In genomic region chr14:27654670-27655069, GRCm38 (mm10) we compare ENCODE assay signal across 19 mouse cellular contexts. TPM values are rescaled to one million over a fixed set of nuclear protein-coding genes. Genes with fewer than 3 reads are reported as not detected.
DNase-seq lines count a peak whose midpoint lies in the region; ATAC-seq and TF ChIP-seq lines count a peak whose summit lies in the region.
"Had no signal": no experiment of that assay in that cellular context is flagged by ENCODE, and none has a peak within 500 bp of the region (broad histone marks: within the 10 kb centered on the region; RNA-seq: fewer than 3 reads in every experiment).

No protein-coding gene starts in this region.

- TF ChIP-seq CTCF in forebrain, postnatal 0 days (IDR thresholded peaks at IDR 0.05; ENCODE audit: low read depth), result no peak
- TF ChIP-seq CTCF in kidney, adult 2 months (conservative IDR thresholded peaks at IDR 0.05; ENCODE audit: insufficient read depth, insufficient read length, low read depth, low read length), result no peak

- H3K4me1 ChIP-seq in forebrain, postnatal 0 days (ENCODE audit: insufficient read depth), result no peaks in the 10 kb centered on the region
- H3K4me1 ChIP-seq in forebrain, embryonic 16.5 days (replicated peaks; ENCODE audit: control insufficient read depth, insufficient read depth, low read length), result peaks cover 2% of the 10 kb centered on the region; the same call in 1 of the 2 replicates
- no peaks in the 10 kb centered on the region for H3K4me1 ChIP-seq in intestine, embryonic 15.5 days (replicated peaks)
- no peaks in the 10 kb centered on the region; the same call in 1 of the 2 replicates for H3K4me1 ChIP-seq in intestine, embryonic 16.5 days (ENCODE audit: control insufficient read depth, insufficient read depth, low read length)
- H3K4me1 ChIP-seq in kidney, adult 2 months (ENCODE audit: control insufficient read depth, insufficient read depth, low read length), result peaks cover 3% of the 10 kb centered on the region; the same call in 1 of the 2 replicates
- H3K4me1 ChIP-seq in embryonic facial prominence, embryonic 13.5 days, result peaks cover 5% of the 10 kb centered on the region; the same call in 1 of the 2 replicates
- H3K4me1 ChIP-seq: hindbrain, embryonic 13.5 days had no signal

- H3K27me3 ChIP-seq in forebrain, postnatal 0 days (ENCODE audit: insufficient read depth, low read length), result no peaks in the 10 kb centered on the region
- no peaks in the 10 kb centered on the region for H3K27me3 ChIP-seq in forebrain, embryonic 16.5 days (replicated peaks; ENCODE audit: control insufficient read depth, insufficient read depth, low read length)
- no peaks in the 10 kb centered on the region for H3K27me3 ChIP-seq in intestine, embryonic 15.5 days (replicated peaks)
- no peaks in the 10 kb centered on the region for H3K27me3 ChIP-seq in intestine, embryonic 16.5 days (replicated peaks; ENCODE audit: control insufficient read depth, insufficient read depth, low read length)
- no peaks in the 10 kb centered on the region for H3K27me3 ChIP-seq in kidney, adult 2 months (replicated peaks; ENCODE audit: control insufficient read depth, insufficient read depth, low read length)
- H3K27me3 ChIP-seq in embryonic facial prominence, embryonic 13.5 days, result no peaks in the 10 kb centered on the region
- H3K27me3 ChIP-seq: hindbrain, embryonic 13.5 days; midbrain, embryonic 13.5 days; Patski had no signal

- no peak for TF ChIP-seq POLR2A in kidney, adult 2 months (IDR thresholded peaks at IDR 0.05; ENCODE audit: low read depth, low read length)

- no peak for DNase-seq in forebrain, postnatal 0 days
- DNase-seq in kidney, postnatal 4 days, result peak; percentile 6 to 11
- DNase-seq in kidney, adult 2 months, result no peak
- DNase-seq: adrenal gland, postnatal 36 days; cerebellum, adult 11-12 months; cerebellum, postnatal 10 days; gastrocnemius, postnatal 36 days; heart, postnatal 36 days; lung, postnatal 10 days; right cerebral cortex, postnatal 25 days; spleen, adult 18-20 months had no signal

- peak; percentile 36; the same call in 1 of the 2 replicates for ATAC-seq in forebrain, postnatal 0 days
- no peak for ATAC-seq in forebrain, embryonic 16.5 days
- peak; percentile 10; the same call in 1 of the 2 replicates for ATAC-seq in intestine, embryonic 15.5 days
- ATAC-seq in intestine, embryonic 16.5 days, result no peak
- no peak for ATAC-seq in embryonic facial prominence, embryonic 13.5 days (ENCODE audit: insufficient number of reproducible peaks, insufficient read depth, low FRiP score, low TSS enrichment, low read depth)
- ATAC-seq in megakaryocyte, adult 5-6 weeks (ENCODE audit: poor library complexity, severe bottlenecking), result no peak
- ATAC-seq: midbrain, embryonic 13.5 days; Patski had no signal

- no peaks in the 10 kb centered on the region for H3K9me3 ChIP-seq in forebrain, postnatal 0 days (ENCODE audit: low read length)
- no peaks in the 10 kb centered on the region for H3K9me3 ChIP-seq in forebrain, embryonic 16.5 days (ENCODE audit: control insufficient read depth, low read length)
- no peaks in the 10 kb centered on the region for H3K9me3 ChIP-seq in intestine, embryonic 15.5 days
- no peaks in the 10 kb centered on the region for H3K9me3 ChIP-seq in intestine, embryonic 16.5 days (ENCODE audit: control insufficient read depth, low read length)
- H3K9me3 ChIP-seq in embryonic facial prominence, embryonic 13.5 days, result no peaks in the 10 kb centered on the region
- H3K9me3 ChIP-seq: hindbrain, embryonic 13.5 days; midbrain, embryonic 13.5 days had no signal

- 57% methylated on average over 11 of the region's 11 CpGs for WGBS in forebrain, postnatal 0 days
- 63% methylated on average over 11 of the region's 11 CpGs for WGBS in forebrain, embryonic 16.5 days
- 14% methylated on average over 11 of the region's 11 CpGs for WGBS in intestine, embryonic 15.5 days
- WGBS in intestine, embryonic 16.5 days, result 18% methylated on average over 11 of the region's 11 CpGs
- 34% methylated on average over 11 of the region's 11 CpGs for WGBS in kidney, adult 2 months
- WGBS in embryonic facial prominence, embryonic 13.5 days, result 29% methylated on average over 11 of the region's 11 CpGs

- H3K4me3 ChIP-seq in forebrain, postnatal 0 days (ENCODE audit: low read depth, low read length), result no peak overlapping the region
- H3K4me3 ChIP-seq in forebrain, embryonic 16.5 days (replicated peaks; ENCODE audit: low read length), result no peak overlapping the region
- H3K4me3 ChIP-seq in intestine, embryonic 15.5 days (replicated peaks), result no peak overlapping the region
- H3K4me3 ChIP-seq in intestine, embryonic 16.5 days (ENCODE audit: low read length), result no peak overlapping the region
- no peak overlapping the region for H3K4me3 ChIP-seq in kidney, adult 2 months (ENCODE audit: insufficient read depth, low read depth, low read length)
- H3K4me3 ChIP-seq in embryonic facial prominence, embryonic 13.5 days, result no peak overlapping the region
- H3K4me3 ChIP-seq: hindbrain, embryonic 13.5 days; midbrain, embryonic 13.5 days had no signal

- peaks cover 14% of the 10 kb centered on the region for H3K36me3 ChIP-seq in forebrain, postnatal 0 days (ENCODE audit: insufficient read depth)
- peaks cover 7% of the 10 kb centered on the region for H3K36me3 ChIP-seq in forebrain, embryonic 16.5 days (ENCODE audit: control insufficient read depth, insufficient read depth)
- H3K36me3 ChIP-seq in intestine, embryonic 15.5 days, result no peaks in the 10 kb centered on the region
- no peaks in the 10 kb centered on the region for H3K36me3 ChIP-seq in intestine, embryonic 16.5 days (ENCODE audit: control insufficient read depth, insufficient read depth, low read length)
- H3K36me3 ChIP-seq in kidney, adult 2 months (ENCODE audit: control insufficient read depth, insufficient read depth, low read length), result no peaks in the 10 kb centered on the region
- no peaks in the 10 kb centered on the region; the same call in 1 of the 2 replicates for H3K36me3 ChIP-seq in embryonic facial prominence, embryonic 13.5 days

- H3K9ac ChIP-seq in forebrain, postnatal 0 days, result no peak overlapping the region
- H3K9ac ChIP-seq in forebrain, embryonic 16.5 days (replicated peaks; ENCODE audit: low read depth, low read length), result no peak overlapping the region
- no peak overlapping the region for H3K9ac ChIP-seq in intestine, embryonic 15.5 days
- no peak overlapping the region; the same call in 1 of the 2 replicates for H3K9ac ChIP-seq in intestine, embryonic 16.5 days (ENCODE audit: low read depth, low read length)
- H3K9ac ChIP-seq in embryonic facial prominence, embryonic 13.5 days, result no peak overlapping the region
- H3K9ac ChIP-seq: hindbrain, embryonic 13.5 days; midbrain, embryonic 13.5 days had no signal

- no peak overlapping the region for H3K4me2 ChIP-seq in forebrain, postnatal 0 days (ENCODE audit: low read depth)
- H3K4me2 ChIP-seq in forebrain, embryonic 16.5 days (ENCODE audit: low read length), result no peak overlapping the region
- H3K4me2 ChIP-seq in intestine, embryonic 15.5 days (replicated peaks), result no peak overlapping the region
- no peak overlapping the region for H3K4me2 ChIP-seq in intestine, embryonic 16.5 days (ENCODE audit: low read depth, low read length)
- peak overlapping the region; percentile 3; the same call in 1 of the 2 replicates for H3K4me2 ChIP-seq in embryonic facial prominence, embryonic 13.5 days
- H3K4me2 ChIP-seq: hindbrain, embryonic 13.5 days; midbrain, embryonic 13.5 days had no signal

- no peak overlapping the region for H3K27ac ChIP-seq in forebrain, postnatal 0 days (ENCODE audit: low read depth, low read length)
- no peak overlapping the region for H3K27ac ChIP-seq in forebrain, embryonic 16.5 days (ENCODE audit: low read length)
- no peak overlapping the region for H3K27ac ChIP-seq in intestine, embryonic 15.5 days
- no peak overlapping the region for H3K27ac ChIP-seq in intestine, embryonic 16.5 days (ENCODE audit: low read length)
- no peak overlapping the region for H3K27ac ChIP-seq in kidney, adult 2 months (ENCODE audit: insufficient read depth, low read depth, low read length)
- no peak overlapping the region for H3K27ac ChIP-seq in embryonic facial prominence, embryonic 13.5 days
- H3K27ac ChIP-seq: hindbrain, embryonic 13.5 days; midbrain, embryonic 13.5 days had no signal

RNA-seq across cellular contexts. Expression of gene Erc2, which starts 32.4 kb away (rescaled TPM):
- 96.2 and 117 TPM in 2 replicates for total RNA-seq in forebrain, postnatal 0 days (2014; rRNA removed)
- polyA plus RNA-seq in forebrain, postnatal 0 days (2015; fragmentation: Nextera tagmentation; extraction: Ambion mirVana), result 68.8 and 106 TPM in 2 replicates
- 62.2 and 78.0 TPM in 2 replicates for polyA plus RNA-seq in forebrain, embryonic 16.5 days (2015; fragmentation: Nextera tagmentation; extraction: Ambion mirVana)
- 6.5 and 6.8 TPM in 2 replicates for polyA plus RNA-seq in intestine, embryonic 15.5 days (2015; fragmentation: Nextera tagmentation; extraction: Ambion mirVana)
- 4.0 and 4.3 TPM in 2 replicates for polyA plus RNA-seq in intestine, embryonic 16.5 days (2015; fragmentation: Nextera tagmentation; extraction: Ambion mirVana)
- polyA plus RNA-seq in kidney, adult 2 months (2012; rRNA removed), result 6.2 and 6.9 TPM in 2 replicates
- 13.7 and 14.9 TPM in 2 replicates for polyA plus RNA-seq in embryonic facial prominence, embryonic 13.5 days (2015; fragmentation: Nextera tagmentation; extraction: Ambion mirVana)
- 0.04 and 0.09 TPM in 2 replicates for total RNA-seq in megakaryocyte, adult 5-6 weeks (2015)
- 0.16 TPM in 1 of 2 replicates, not detected in the other for total RNA-seq in megakaryocyte, adult 5-6 weeks (2017)

Comparison
In these comparisons a context has a peak if more than half of its experiments do, and no peak if none do; other contexts are left out.
1. ATAC-seq: peak in forebrain, postnatal 0 days (single experiment) and intestine, embryonic 15.5 days (single experiment); none in forebrain, embryonic 16.5 days (single experiment), intestine, embryonic 16.5 days (single experiment), embryonic facial prominence, embryonic 13.5 days (single experiment) and megakaryocyte, adult 5-6 weeks (single experiment).
2. DNase-seq: peak in kidney, postnatal 4 days (2 of 2); none in forebrain, postnatal 0 days (single experiment) and kidney, adult 2 months (single experiment).